Mouse (Mus musculus): ENCODE data around the gene Pex11g.

Pex11g gene

DNA sequence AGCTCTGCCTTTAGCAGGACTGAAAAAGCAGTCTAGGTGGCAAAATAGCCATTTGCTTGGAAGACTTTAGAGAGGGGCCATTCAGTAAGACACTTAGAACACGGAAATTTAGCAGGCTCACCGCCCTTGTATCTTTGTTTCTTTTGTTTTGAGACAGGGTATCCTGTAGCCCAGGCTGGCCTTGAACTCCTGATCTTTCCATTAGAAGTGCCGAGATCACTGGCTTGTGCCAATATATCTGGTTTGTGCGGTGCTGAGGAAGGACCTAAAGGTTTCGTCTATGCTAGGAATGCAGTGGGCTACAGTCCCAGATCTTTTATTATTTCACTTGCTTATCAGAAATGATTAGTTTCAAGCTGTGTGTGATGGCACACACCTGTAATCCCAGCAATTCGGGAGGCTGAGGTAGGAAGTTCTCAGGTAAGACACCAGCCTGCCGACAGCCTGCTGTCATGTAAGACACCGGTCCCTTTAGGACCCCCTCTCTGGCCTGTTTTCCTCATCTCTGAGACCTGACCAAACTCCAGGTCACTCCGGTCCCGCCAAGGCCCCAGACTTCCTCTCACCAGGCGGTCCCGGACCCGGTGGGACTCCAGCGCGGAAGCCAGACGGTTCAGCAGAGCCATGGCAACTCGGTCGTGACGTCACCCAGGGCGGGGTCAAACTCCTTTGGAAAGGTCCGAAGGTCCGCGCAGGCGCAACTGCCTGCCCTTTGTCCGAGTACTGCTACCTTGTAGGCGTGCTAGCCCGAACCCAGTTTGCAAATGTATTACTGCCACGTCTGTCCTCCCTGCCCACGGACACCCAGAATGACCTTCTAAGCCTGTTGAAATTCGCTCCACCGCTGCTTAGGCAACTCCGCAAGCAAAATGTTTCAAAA lies at the start of gene Pex11g:
TSS of gene Pex11g (minus strand) at position 675 of the 880 bp plus-strand sequence.
- peak; percentile 95 for DNase-seq (ENCODE audit: extremely low read depth, insufficient read length, low spot score)

DNA sequence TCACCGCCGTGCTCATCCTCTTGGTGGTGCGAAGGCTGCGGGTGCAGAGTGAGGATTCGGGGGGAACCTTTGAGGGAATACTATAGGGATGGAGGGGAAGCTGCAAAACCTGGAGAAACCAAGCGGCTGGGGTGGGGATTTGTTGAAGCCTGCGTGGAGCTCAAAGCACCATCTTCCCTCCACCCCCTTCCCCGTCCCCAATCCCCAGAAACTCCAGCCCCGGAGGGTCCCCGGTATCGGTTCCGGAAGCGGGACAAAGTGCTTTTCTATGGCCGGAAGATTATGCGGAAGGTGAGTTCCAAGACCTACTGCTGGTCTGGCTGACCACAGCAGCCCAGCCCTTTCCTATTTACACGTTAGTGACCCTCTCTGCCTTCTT lies 49.6 kb upstream of the Pex11g start:
- DNase-seq (ENCODE audit: extremely low read depth, insufficient read length, low spot score), result no peak

GRCm38 (mm10) chr8:3516450-3517116 lies 49.1 kb upstream of the Pex11g start:
- DNase-seq (ENCODE audit: extremely low read depth, insufficient read length, low spot score), result peak; percentile 74

GRCm38 (mm10) chr8:3515771-3516417 lies 48.4 kb upstream of the Pex11g start:
- peak; percentile 55 for DNase-seq (ENCODE audit: extremely low read depth, insufficient read length, low spot score)

- DNase-seq (ENCODE audit: extremely low read depth, insufficient read length, low spot score), result peak; percentile 83
Observed at GRCm38 (mm10) chr8:3515260-3515671, 47.8 kb upstream of the Pex11g start, which contains the start of gene Pnpla6. Gene Pnpla6 (plus strand): TSS chr8:3515384.

- no peak for DNase-seq (ENCODE audit: extremely low read depth, insufficient read length, low spot score)
Observed at GRCm38 (mm10) chr8:3514681-3515247, 47.3 kb upstream of the Pex11g start.

DNA sequence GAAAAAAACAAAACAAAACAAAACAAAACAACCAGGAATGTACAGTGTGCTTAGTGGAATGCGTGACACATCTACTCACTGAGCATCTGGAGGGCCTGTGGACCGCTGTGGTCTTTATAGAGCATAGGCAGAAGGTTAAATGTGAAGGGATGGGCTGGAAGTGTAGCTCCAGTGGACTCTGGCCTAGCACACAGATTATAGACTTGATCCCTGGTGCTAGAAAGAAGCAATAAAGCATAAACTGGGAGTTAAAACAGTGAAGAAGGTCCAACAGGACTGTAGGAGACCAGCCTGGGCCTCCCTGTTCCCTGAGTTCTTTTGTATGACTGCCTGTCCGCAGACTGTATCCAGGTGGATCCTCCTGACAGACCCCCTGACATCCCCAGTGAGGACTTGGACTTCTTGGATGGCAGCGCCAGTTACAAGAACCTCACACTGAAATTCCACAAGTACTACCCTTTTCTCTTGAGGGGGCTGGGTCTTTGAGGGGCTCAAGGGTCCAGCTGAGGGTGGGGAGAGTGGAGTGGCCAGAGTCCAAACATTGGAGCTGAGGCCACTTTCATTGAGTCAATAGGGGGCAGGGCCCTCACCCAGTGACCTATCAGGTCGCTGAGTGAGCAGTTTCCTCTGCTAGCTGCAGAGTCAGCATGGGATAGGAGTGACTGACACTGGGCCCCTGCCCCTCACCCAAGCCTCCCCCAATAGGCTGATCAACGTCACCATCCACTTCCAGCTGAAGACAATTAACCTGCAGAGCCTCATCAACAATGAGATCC lies 40.7 kb upstream of the Pex11g start:
- DNase-seq (ENCODE audit: extremely low read depth, insufficient read length, low spot score), result no peak

DNA sequence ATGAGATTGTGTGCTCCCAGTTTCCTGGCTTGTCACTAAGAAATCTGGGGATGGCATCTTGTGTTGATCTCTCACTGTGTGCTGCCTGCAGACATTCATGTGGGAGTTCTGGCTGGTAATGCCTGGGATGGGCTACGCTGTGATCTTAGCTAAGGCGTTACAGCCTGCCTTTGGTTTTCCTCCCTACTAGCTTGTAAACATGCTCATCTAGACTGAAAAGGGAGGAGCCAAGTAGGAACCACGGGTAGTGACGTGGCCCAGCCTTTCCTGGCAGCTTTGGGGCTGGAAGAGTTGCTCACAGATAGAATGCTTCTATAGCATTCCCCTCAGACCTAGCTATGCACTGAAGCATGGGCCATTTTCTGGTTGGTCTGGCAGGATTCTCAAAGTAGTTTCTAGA lies 34.7 kb upstream of the Pex11g start:
- DNase-seq (ENCODE audit: extremely low read depth, insufficient read length, low spot score), result no peak

GRCm38 (mm10) chr8:3500235-3501090 lies 33.0 kb upstream of the Pex11g start, which contains the start of gene Mcoln1:
Gene Mcoln1 (plus strand): TSS chr8:3500457.
- DNase-seq (ENCODE audit: extremely low read depth, insufficient read length, low spot score), result peak; percentile 97

DNA sequence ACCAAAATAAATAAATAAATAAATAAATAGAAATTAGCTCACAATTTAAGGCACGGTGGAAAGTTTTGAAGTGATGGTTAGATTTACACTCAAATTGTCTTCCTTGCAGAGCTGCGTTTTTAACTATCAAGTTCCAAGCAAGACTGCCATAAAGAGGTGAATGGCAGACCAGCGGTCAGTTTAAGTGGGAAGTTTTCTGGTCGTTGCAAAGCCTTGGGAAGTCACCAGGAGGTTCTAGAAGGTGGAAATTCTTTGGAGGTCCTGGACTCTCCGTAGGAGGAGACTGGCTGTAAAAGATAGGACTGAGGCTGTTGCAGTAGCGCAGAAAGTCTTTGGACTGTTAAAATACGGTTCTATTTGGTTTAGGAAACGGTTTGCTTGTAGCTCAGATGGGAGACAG lies 32.3 kb upstream of the Pex11g start:
- DNase-seq (ENCODE audit: extremely low read depth, insufficient read length, low spot score), result no peak

GRCm38 (mm10) chr8:3498583-3498982 lies 31.1 kb upstream of the Pex11g start:
- no peak for DNase-seq (ENCODE audit: extremely low read depth, insufficient read length, low spot score)

- no peak for DNase-seq (ENCODE audit: extremely low read depth, insufficient read length, low spot score)
Observed at GRCm38 (mm10) chr8:3496428-3496748, 28.9 kb upstream of the Pex11g start.

- DNase-seq (ENCODE audit: extremely low read depth, insufficient read length, low spot score), result no peak
Observed at GRCm38 (mm10) chr8:3495578-3496427, 28.3 kb upstream of the Pex11g start.

DNA sequence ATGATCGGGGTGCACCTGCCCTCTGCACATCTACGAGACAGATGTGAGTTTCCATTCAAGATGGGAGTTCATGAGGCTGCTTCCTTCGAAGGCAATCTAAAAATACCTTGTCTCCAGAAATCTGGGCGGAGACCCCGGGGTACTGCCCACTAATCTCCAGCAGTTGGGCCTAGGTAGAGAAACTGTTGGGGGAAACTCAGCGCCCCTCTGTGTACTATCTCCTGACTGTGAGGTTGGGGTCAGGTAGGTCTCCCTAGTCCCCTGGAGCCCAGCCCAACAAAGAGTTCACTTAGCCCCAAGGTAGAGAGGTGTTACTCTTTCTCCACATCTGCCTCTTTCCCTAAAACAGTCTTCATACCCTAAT lies 26.3 kb upstream of the Pex11g start:
- no peak for DNase-seq (ENCODE audit: extremely low read depth, insufficient read length, low spot score)

- DNase-seq (ENCODE audit: extremely low read depth, insufficient read length, low spot score), result peak; percentile 69
Observed at GRCm38 (mm10) chr8:3492901-3493844, 25.7 kb upstream of the Pex11g start, which contains the start of gene Zfp358. Gene Zfp358 (plus strand): TSS chr8:3493138.

DNA sequence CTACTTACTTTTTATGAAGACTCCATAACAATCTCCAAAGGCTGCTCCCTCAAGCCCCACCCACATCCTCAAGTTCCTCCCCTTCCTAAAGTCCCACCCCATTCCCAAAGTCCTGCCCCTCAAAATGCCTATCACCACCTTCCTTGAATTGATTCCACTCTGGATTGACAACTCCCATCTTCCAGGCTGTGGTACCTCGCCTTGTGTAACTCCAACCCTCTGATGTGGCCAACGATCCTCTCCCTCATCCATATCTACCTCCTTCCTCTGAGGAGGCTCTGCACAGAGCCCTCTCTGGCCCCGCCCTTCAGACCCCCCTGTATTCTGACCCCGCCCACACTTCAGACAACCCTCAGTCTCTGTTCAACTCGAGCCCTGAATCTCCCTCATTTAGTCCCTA lies 17.7 kb upstream of the Pex11g start:
- DNase-seq (ENCODE audit: extremely low read depth, insufficient read length, low spot score), result no peak

DNA sequence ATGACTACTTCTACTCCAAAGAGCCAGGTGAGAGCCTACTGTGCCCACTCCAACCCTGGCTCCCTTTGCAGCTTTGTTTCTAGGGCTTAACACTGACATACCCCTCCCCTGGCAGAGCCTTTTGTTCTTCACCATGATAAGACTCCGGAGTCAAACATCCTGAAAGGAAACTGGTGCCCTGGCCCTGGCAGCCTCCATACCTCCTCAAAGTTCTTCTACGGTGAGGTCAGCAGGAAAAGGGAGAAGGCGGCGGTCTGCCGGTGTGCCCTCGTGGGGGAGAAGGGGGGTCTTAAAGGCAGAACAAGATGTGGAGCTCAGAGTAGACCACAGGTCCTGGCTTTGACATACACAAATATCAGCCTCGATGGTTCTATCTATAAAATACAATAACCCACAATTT lies 16.1 kb upstream of the Pex11g start:
- no peak for DNase-seq (ENCODE audit: extremely low read depth, insufficient read length, low spot score)

Data from 3134 (cell line).